Mouse (Mus musculus) bone marrow macrophage, adult 2 months (primary cell): ENCODE measurements around the gene Selenos.
"Not testable (repeated sequence)": the region's sequence is repeated elsewhere in the genome, so short reads cannot be mapped to it uniquely, and the experiment has no call there.

Experiments
- CTCF ChIP-seq: IDR thresholded peaks from 2 replicates; pipeline ENCODE4 v1.5.1; 2012; ENCODE audit warnings: low read depth, mild to moderate bottlenecking, low read length, moderate library complexity
- POLR2A ChIP-seq: IDR thresholded peaks from 2 replicates; pipeline ENCODE4 v1.6.1; 2012; ENCODE audit warnings: mild to moderate bottlenecking, low read depth, low read length, borderline replicate concordance

DNA sequence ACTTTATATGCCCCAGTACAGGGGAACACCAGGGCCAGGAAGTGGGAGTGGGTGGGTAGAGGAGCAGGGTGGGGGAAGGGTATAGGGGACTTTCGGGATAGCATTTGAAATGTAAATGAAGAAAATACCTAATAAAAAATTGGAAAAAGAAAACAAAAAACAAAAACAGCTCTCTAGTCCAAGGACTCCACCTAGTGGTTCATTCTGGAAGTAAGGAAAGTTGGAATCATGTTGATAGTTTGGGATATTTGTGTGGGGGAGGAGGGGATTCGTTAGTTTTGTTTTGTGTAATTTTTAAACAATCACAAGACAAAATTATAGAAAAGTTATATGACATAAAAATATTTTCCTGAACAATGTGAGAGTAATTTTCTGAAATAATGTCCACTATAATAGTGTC is 24.1 kb upstream of the Selenos start:
- TF ChIP-seq POLR2A, CTCF: not testable (repeated sequence)
